Mouse (Mus musculus): ENCODE measurements around the gene Prap1.
"Not testable (repeated sequence)": the region's sequence is repeated elsewhere in the genome, so short reads cannot be mapped to it uniquely, and the experiment has no call there.

The Prap1 gene

DNA sequence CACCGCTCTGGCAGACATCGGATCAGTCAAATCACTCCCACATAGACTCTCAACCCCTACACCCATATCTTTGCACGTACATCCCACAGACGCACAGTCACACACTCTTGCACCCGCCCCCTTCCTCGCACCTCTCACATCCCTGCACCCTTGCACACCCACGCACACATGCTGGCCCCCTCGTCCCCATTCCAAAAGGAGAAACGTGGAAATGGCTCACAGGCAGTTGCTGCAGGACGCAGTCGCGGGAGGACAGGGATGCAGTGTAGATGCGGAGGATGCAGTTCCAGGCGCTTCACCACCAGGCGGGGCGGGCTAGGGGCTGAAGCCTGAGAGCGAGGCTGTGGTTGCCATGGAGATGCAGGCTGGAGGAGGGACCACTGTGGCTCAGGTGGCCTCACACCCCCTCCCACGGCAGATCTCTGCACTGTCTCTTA is 10.9 kb upstream of the Prap1 start, which contains the start of gene Caly:
Gene Caly (minus strand): TSS at position 307 of the 437 bp plus-strand sequence.
- DNase-seq, result peak; percentile 92

DNA sequence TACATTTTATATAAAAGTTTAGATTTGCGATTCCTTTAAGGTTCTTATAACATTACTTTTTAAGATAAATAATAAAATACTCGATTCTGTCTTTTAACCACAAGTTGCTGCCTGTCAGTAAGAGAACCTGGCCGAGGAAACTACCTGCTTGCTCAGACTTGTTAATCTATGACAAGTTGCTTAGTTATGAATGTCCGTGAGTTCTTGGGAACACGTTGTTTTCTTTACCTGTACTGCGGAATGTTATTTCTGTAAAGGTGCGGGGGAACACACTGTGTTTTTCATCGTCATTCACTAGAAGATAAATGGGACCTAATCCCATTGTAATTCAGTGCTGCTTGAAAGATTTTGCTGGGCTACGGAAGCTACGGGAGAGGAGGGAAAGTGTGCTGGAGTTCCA is 2.6 kb upstream of the Prap1 start:
- no peak for DNase-seq

DNA sequence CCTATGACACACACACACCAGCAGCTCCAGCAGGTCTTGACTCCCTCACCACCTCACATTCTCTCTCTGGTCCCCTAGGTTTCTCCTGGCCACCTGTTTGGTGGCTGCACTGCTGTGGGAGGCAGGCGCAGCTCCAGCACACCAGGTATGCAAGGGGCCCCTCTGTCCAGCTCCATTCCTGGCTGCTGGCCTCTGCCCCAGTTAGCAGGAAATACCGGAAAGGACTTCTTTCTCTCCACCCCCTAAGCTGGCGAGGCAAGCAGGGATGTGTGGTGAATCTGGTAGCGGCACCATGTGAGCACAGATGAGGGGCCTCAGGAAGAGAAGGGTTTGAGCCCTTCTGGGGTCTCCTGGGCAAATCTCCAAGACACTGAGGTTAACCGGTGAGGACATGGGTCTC is 1.8 kb downstream of the Prap1 start:
- DNase-seq, result no peak

DNA sequence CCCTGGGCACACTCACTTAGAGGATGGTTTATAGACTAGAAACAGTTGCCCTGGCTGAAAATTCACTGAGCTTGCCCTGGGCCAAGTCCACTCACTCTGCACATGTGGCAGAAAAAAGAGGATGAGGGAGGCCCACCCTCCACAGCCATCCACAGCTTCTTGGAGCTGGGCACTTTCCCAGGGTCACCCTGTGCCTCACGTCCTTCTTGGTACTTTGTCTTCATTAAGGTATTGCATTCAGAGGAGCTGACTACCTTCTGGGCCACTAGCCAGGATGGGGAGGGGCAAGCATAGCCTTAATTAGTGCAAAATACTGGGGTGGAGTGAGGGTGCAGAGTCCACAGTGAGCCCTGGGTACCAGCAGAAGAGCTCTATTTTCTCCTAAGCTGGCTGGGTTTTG is 2.4 kb downstream of the Prap1 start:
- no peak for DNase-seq

DNA sequence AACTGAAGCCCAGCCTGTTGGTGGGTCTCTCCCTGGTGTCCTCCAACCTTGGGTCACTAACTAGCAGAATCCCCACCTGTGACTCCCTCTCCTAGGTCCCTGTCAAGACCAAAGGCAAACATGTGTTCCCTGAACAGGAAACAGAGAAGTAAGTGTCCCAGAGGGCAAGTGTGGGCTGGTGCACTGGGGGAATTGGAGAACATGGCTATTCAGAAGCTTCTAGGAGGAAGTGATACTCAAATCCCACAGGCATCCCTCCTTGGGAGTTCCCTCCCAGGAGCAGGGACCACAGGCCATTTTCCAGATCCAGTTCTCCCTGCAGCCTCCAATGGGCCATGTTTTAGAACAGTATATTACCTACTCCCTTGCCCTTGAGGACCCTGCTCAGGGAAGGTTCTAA is 2.9 kb downstream of the Prap1 start:
- DNase-seq, result no peak

- no peak for DNase-seq
Observed at GRCm38 (mm10) chr7:140098466-140098865, 5.3 kb downstream of the Prap1 start.

DNA sequence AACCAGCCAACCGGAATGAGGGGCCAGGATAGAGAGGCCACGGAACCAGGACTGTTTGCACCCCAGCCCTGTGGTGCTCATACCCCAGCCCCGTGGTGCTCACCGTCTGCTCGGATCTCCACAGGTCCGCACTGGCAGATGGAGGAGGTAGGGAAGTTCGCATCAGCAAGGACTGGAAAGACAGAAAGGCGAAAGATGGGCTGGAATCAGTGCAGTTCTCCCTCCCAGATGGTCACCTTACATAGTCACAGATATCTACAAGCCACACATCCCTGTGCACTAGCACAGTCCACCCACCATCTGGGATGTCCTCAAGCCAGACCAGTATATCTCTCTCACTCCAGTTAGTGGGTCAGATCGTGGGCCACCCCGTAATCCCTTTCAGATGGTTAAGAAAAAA is 8.3 kb downstream of the Prap1 start:
- DNase-seq, result no peak

- peak; percentile 79 for DNase-seq
Observed at GRCm38 (mm10) chr7:140101993-140102860, 9.0 kb downstream of the Prap1 start, which contains the start of gene Fuom. Gene Fuom (minus strand): TSS chr7:140102441.

GRCm38 (mm10) chr7:140104009-140104408 is 10.8 kb downstream of the Prap1 start:
- no peak for DNase-seq

- DNase-seq, result no peak
Observed at GRCm38 (mm10) chr7:140111943-140112342, 18.7 kb downstream of the Prap1 start.

DNA sequence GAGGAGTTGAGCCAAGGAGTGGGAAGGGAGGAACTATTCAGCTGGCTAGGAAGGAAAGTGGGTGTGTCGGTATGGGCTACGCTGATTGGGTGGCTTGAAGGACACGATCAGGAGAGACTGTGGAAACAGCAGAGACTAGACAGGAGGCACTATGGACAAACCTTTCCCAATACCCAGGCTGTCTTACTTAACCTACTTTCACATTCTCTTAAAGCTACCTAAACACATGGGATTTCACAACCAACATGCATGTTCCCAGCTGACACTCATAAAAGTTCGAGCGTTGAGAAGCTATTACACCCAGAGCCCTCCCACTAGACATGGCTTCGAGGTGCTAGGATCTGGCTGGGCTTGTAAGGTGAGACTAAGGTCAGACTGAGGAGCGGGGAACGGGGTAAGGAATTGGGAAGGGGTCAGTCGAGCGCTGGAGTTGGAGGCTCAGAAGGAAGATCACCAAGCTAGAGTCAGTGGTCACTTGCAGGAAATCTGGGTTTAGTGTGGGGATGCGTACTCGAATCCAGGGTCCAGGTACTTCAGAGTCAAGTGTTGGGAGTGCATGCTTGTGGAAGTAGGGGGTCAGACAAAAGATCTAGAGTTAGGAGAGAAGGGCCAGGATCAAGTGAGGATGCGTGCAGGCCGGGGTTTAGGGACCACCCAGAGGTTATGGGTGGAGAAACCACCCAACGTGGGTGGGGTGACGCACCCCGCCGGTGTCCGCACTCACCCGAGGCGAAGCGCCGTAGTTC is 22.6 kb downstream of the Prap1 start, which contains the start of gene Paox:
Gene Paox (plus strand): TSS at position 217 of the 746 bp plus-strand sequence.
- DNase-seq, result no peak

DNA sequence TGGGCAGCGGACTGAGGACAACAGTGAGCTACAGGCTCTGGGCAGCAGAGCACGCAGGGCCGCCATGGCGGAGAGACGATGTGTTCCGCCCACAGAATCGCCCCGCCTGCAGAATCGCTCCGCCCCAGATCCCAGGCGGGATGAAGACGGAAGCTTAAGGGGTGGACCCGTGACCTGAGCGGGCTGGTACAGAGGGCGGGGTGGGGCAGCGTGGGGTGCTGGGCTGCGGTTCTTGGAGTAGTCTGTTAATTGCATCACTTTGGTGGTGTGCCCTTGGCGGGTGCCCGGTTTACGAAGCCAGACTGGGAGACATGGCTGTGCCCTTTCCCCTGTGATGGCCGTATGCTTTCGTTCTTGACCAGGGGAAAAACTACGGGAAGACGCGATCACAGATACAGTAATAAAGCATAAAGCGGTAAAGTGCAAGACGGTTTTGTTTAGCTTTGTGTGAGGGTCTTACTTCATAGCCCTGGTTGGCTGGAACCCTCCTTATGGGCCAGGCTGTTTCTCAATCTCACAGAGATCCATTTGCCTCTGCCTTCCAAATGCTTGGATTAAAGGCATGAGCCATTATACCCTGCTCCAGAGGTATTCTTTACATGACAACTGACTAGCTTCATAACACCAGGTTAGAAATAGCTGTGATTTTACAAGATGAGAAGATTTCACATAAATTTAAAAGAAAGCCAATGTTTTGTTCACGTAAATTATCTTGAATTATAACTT is 23.3 kb downstream of the Prap1 start, which contains the start of gene Echs1:
Gene Echs1 (minus strand): TSS at position 148 of the 726 bp plus-strand sequence.
- DNase-seq, result peak; percentile 80

GRCm38 (mm10) chr7:140120484-140120883 is 27.3 kb downstream of the Prap1 start:
- DNase-seq, result no peak

- no peak for DNase-seq
Observed at GRCm38 (mm10) chr7:140121338-140121910, 28.2 kb downstream of the Prap1 start.

DNA sequence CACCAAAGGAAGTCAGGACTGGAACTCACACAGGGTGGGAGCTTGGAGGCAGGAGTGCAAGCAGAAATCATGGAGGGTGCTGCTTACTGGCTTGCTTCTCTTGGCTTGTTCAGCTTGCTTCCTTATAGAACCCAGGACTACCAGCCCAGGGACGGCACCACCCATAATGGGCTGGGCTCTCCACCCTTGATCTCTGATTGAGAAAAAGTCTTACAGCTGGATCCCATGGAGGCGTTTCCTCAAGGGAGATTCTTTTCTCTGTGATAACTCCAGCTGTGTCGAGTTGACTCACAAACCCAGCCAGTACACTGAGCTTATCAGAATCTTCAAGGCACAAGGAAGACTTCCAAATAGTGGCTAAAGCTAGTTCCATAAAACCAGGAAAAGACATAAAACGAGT is 29.6 kb downstream of the Prap1 start:
- DNase-seq, result no peak

DNA sequence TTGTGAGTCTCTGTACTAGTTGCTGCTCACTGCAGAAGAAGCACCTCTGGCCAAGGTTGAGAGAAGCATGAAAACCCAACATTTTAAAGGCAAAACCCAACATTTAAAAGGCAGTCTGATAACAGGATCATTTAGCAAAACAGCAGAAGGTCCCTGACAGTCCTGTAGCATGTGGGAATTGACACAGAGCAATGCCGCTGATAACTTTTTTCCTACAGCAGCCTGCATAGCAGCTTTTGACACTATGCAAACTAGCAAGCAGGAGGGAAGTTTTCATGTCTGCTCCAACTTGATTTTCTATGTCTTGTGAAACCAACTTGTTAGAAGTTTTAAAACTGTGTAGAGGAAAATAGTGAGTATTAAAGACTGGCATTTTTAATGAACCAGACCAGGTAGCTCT is 31.2 kb downstream of the Prap1 start:
- DNase-seq, result no peak

DNA sequence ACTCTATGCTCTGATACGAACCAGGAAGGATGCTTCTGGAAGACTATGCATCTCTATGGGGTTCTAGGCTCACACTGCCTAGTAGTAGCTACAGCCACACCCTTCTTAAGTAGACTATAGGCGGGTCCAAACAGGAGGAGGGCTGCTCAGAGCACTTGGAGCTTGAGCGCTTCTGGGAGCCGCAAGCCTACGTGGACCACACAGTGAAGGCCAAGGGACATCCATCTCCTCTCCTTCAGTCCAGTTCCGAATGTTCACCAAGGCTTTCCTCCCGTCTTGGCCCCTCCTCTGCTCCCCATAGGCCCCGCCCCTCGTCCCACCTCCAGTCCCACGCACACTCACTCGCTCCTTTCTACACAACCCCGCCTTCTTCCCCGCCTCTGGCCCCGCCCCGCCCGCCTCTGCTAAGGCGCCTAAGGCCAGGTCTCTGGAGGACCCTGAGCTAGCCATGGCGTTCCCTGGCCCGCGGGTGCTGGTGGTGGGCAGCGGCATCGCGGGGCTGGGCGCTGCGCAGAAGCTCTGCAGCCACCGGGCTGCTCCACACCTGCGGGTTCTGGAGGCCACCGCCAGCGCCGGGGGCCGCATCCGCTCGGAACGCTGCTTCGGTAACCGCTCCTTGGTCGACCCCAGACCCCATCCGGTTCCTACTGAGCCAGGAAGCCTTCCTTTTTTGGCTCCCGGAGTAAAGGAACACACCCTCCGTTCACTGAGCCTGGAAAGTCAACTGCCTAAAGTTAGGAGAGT is 32.3 kb downstream of the Prap1 start:
- peak; percentile 83 for DNase-seq

GRCm38 (mm10) chr7:140126022-140126350 is 32.8 kb downstream of the Prap1 start:
- no peak for DNase-seq

- DNase-seq, result no peak
Observed at GRCm38 (mm10) chr7:140126934-140127333, 33.7 kb downstream of the Prap1 start.

DNA sequence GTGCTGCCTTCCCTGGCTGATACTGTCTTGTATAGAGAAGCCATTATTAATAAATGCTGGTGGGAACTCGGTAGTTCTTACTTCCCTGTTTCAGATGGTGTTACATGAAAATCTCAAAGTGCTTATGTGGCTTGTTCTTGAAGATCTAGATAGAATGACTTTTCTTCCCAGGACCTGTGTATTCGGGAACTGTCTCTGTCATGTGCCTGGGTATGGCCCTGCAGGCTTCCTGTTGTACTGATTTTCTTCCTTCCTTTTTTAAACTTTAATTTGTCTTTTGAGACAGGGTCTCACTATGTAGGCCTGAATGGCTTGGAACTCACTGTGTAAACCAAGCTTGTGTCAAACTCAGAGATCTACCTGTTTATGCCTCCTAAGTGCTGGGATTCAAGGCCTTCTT is 34.7 kb downstream of the Prap1 start:
- DNase-seq, result no peak

DNA sequence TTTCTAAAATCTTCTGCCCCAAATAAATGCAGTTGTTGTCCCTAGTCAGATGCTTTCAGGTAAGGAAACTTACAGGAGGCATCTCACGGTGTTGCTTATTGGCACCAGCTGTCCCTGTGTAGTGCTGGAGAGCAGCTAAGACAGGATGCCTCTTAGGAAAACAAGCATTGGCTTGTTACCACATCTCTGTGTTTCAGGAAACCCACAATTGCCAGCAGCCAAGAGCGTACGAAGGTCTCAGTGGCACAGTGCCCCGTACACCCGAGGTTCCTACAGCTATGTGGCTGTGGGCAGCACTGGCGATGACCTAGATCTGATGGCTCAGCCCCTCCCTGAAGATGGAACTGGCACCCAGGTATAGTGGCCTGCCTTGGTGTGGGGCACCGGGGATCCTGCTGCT is 39.0 kb downstream of the Prap1 start:
- DNase-seq, result not testable (repeated sequence)

- DNase-seq, result not testable (repeated sequence)
Observed at GRCm38 (mm10) chr7:140134033-140134432, 40.8 kb downstream of the Prap1 start.
